Mouse (Mus musculus) hindbrain, postnatal 0 days (tissue): ENCODE results near the gene Trim15. TPM values are rescaled to one million over a fixed set of nuclear protein-coding genes. Genes with fewer than 3 reads are reported as not detected.

Experiments
- ATAC-seq: fragments of 200-750 bp; cut with Nextera tagmentation; 2 replicates; pipeline ENCODE4 v1.8.0; 2017; ENCODE audit warnings: mild to moderate bottlenecking, moderate TSS enrichment, moderate library complexity
- DNase-seq: peaks from one replicate; pipeline ENCODE4 v3.0.0-alpha.2; 2015; ENCODE audit warnings: low spot score
- H3K27ac ChIP-seq: fragments of 300-500 bp; sonication (generic); 2 replicates; pipeline ENCODE4 v1.5.1; 2014; ENCODE audit warnings: mild to moderate bottlenecking
- H3K27me3 ChIP-seq: fragments of 300-500 bp; sonication (generic); 2 replicates; pipeline ENCODE4 v1.6.1; 2014; ENCODE audit warnings: low read length, mixed read lengths; ENCODE audit not compliant: insufficient read depth
- H3K36me3 ChIP-seq: fragments of 300-500 bp; sonication (generic); 2 replicates; pipeline ENCODE4 v1.6.1; 2014; ENCODE audit warnings: low read length, mixed read lengths; ENCODE audit not compliant: insufficient read depth
- H3K4me1 ChIP-seq: fragments of 300-500 bp; sonication (generic); 2 replicates; pipeline ENCODE4 v1.6.1; 2014; ENCODE audit warnings: antibody characterized with exemption, low read length, mixed read lengths; ENCODE audit not compliant: insufficient read depth
- H3K4me2 ChIP-seq: fragments of 300-500 bp; sonication (generic); 2 replicates; pipeline ENCODE4 v1.6.1; 2014; ENCODE audit warnings: low read depth, mild to moderate bottlenecking, low read length, moderate library complexity, mixed read lengths
- H3K4me3 ChIP-seq: fragments of 300-500 bp; sonication (generic); 2 replicates; pipeline ENCODE4 v1.5.1; 2014; ENCODE audit warnings: low read length
- H3K9ac ChIP-seq: fragments of 300-500 bp; sonication (generic); replicated peaks from 2 replicates; pipeline ENCODE4 v1.6.1; 2014; ENCODE audit warnings: mild to moderate bottlenecking, low read length, moderate library complexity, mixed read lengths
- H3K9me3 ChIP-seq: fragments of 300-500 bp; sonication (generic); 2 replicates; pipeline ENCODE4 v1.6.1; 2016; ENCODE audit warnings: low read length, mixed read lengths
- CTCF ChIP-seq: IDR thresholded peaks from 2 replicates; pipeline ENCODE4 v1.5.1; 2016; ENCODE audit warnings: antibody characterized with exemption, control low read depth, low read depth
- WGBS: fragments of 180-500 bp; shearing (Covaris S2); extraction: QIAGEN DNeasy Blood & Tissue Kit; methylation state at CpG from one replicate; pipeline ENCODE4 v1.1.7; 2014; 5-methylcytosine and 5-hydroxymethylcytosine counted together
- polyA plus RNA-seq: library from polyadenylated mRNA; unstranded; fragments of >200 nt; fragmentation: Nextera tagmentation; extraction: Ambion mirVana; gene quantifications from 2 replicates; pipeline ENCODE4 v1.2.1, GENCODE M21; 2015
- total RNA-seq: library from RNA; depleted of rRNA; stranded (reverse); fragments of >200 nt; gene quantifications from 2 replicates; pipeline ENCODE4 v1.2.3, GENCODE M21; 2014; rRNA removed

The Trim15 gene
- total RNA-seq (0.47 TPM in 1 of 2 replicates, not detected in the other), polyA plus RNA-seq (0.40 and 0.66 TPM in 2 replicates)

GRCm38 (mm10) chr17:36866719-36867527 lies at the start of gene Trim15:
TSS of gene Trim15 (minus strand) at chr17:36867210.
- no peak for TF ChIP-seq CTCF
- Histone ChIP-seq H3K4me1 (peaks cover 7% of the 10 kb centered on the region), H3K27ac (no peak within 1 kb of the TSS), H3K9me3 (no peaks in the 10 kb centered on the region), H3K4me3 (peak within 1 kb of the TSS; percentile 25), H3K9ac (peak within 1 kb of the TSS; percentile 35; the same call in 1 of the 2 replicates), H3K36me3 (no peaks in the 10 kb centered on the region), H3K4me2 (peak within 1 kb of the TSS; percentile 54), H3K27me3 (no peaks in the 10 kb centered on the region)
- 13% methylated on average over 29 of the region's 29 CpGs for WGBS
- DNase-seq (no peak), ATAC-seq (peak; percentile 39; the same call in 1 of the 2 replicates)

GRCm38 (mm10) chr17:36915076-36915475 lies 48.1 kb upstream of the Trim15 start:
- Histone ChIP-seq H3K4me2 (no peak overlapping the region), H3K9me3 (no peaks in the 10 kb centered on the region), H3K9ac (no peak overlapping the region), H3K27me3 (no peaks in the 10 kb centered on the region), H3K36me3 (no peaks in the 10 kb centered on the region), H3K4me1 (no peaks in the 10 kb centered on the region), H3K27ac (no peak overlapping the region), H3K4me3 (no peak overlapping the region)
- TF ChIP-seq CTCF = peak; percentile 81
- DNase-seq (peak; percentile 66), ATAC-seq (no peak; the same call in 1 of the 2 replicates)
- 14% methylated on average over 9 of the region's 9 CpGs for WGBS

GRCm38 (mm10) chr17:36914108-36914507 lies 47.1 kb upstream of the Trim15 start:
- Histone ChIP-seq H3K4me2 (no peak overlapping the region), H3K9ac (no peak overlapping the region), H3K4me3 (no peak overlapping the region), H3K4me1 (no peaks in the 10 kb centered on the region), H3K27me3 (no peaks in the 10 kb centered on the region), H3K36me3 (no peaks in the 10 kb centered on the region), H3K9me3 (no peaks in the 10 kb centered on the region), H3K27ac (no peak overlapping the region)
- peak; percentile 79 for TF ChIP-seq CTCF
- ATAC-seq (no peak), DNase-seq (peak; percentile 82)
- 12% methylated on average over 2 of the region's 2 CpGs for WGBS

GRCm38 (mm10) chr17:36912031-36912430 lies 45.0 kb upstream of the Trim15 start:
- no peak for TF ChIP-seq CTCF
- Histone ChIP-seq H3K36me3 (no peaks in the 10 kb centered on the region), H3K27ac (no peak overlapping the region), H3K4me3 (no peak overlapping the region), H3K9ac (no peak overlapping the region), H3K27me3 (no peaks in the 10 kb centered on the region), H3K9me3 (no peaks in the 10 kb centered on the region), H3K4me1 (no peaks in the 10 kb centered on the region), H3K4me2 (no peak overlapping the region)
- 66% methylated on average over 2 of the region's 2 CpGs for WGBS
- no peak for ATAC-seq
- no peak for DNase-seq

- no peak for TF ChIP-seq CTCF
- no peak overlapping the region for H3K4me2 ChIP-seq
- no peak overlapping the region for H3K4me3 ChIP-seq
- no peaks in the 10 kb centered on the region for H3K9me3 ChIP-seq
- 59% methylated on average over 4 of the region's 4 CpGs for WGBS
- H3K9ac ChIP-seq = no peak overlapping the region
- no peak for ATAC-seq
- H3K27ac ChIP-seq = no peak overlapping the region
- no peaks in the 10 kb centered on the region for H3K36me3 ChIP-seq
- H3K4me1 ChIP-seq = no peaks in the 10 kb centered on the region
- no peaks in the 10 kb centered on the region for H3K27me3 ChIP-seq
- DNase-seq = no peak
Observed at GRCm38 (mm10) chr17:36909802-36910201, 42.8 kb upstream of the Trim15 start.

- H3K4me3 ChIP-seq = no peak overlapping the region
- no peak overlapping the region for H3K27ac ChIP-seq
- DNase-seq (no peak), ATAC-seq (no peak)
- 31% methylated on average over 1 of the region's 1 CpGs for WGBS
- H3K4me2 ChIP-seq = no peak overlapping the region
- no peaks in the 10 kb centered on the region for H3K4me1 ChIP-seq
- no peaks in the 10 kb centered on the region for H3K36me3 ChIP-seq
- no peaks in the 10 kb centered on the region for H3K27me3 ChIP-seq
- no peak for TF ChIP-seq CTCF
- no peaks in the 10 kb centered on the region for H3K9me3 ChIP-seq
- no peak overlapping the region for H3K9ac ChIP-seq
Observed at GRCm38 (mm10) chr17:36908235-36908634, 41.2 kb upstream of the Trim15 start.

- TF ChIP-seq CTCF = no peak
- H3K27me3 ChIP-seq = no peaks in the 10 kb centered on the region
- H3K4me1 ChIP-seq = no peaks in the 10 kb centered on the region
- no peak for DNase-seq
- H3K4me3 ChIP-seq = no peak overlapping the region
- H3K9me3 ChIP-seq = no peaks in the 10 kb centered on the region
- no peak overlapping the region for H3K9ac ChIP-seq
- H3K27ac ChIP-seq = no peak overlapping the region
- H3K4me2 ChIP-seq = no peak overlapping the region
- WGBS = 72% methylated on average over 3 of the region's 3 CpGs
- ATAC-seq = no peak
- no peaks in the 10 kb centered on the region for H3K36me3 ChIP-seq
Observed at GRCm38 (mm10) chr17:36903651-36904050, 36.6 kb upstream of the Trim15 start.
